Mouse (Mus musculus) lung, embryonic 15.5 days (tissue): ENCODE data around the gene Ankrd53. TPM values are rescaled to one million over a fixed set of nuclear protein-coding genes. Genes with fewer than 3 reads are reported as not detected.

Experiments
- ATAC-seq: fragments of 200-750 bp; cut with Nextera tagmentation; 2 replicates; pipeline ENCODE4 v1.8.0; 2017; ENCODE audit warnings: moderate number of reproducible peaks, borderline replicate concordance; ENCODE audit not compliant: low FRiP score, low TSS enrichment; ENCODE audit errors: extremely low read depth
- H3K27ac ChIP-seq: fragments of 300-500 bp; sonication (generic); 2 replicates; pipeline ENCODE4 v1.5.1; 2015; ENCODE audit warnings: moderate library complexity, mild to moderate bottlenecking, inconsistent platforms
- H3K27me3 ChIP-seq: fragments of 300-500 bp; sonication (generic); 2 replicates; pipeline ENCODE4 v1.6.1; 2015; ENCODE audit warnings: inconsistent platforms
- H3K36me3 ChIP-seq: fragments of 300-500 bp; sonication (generic); 2 replicates; pipeline ENCODE4 v1.6.1; 2015; ENCODE audit warnings: inconsistent platforms
- H3K4me1 ChIP-seq: fragments of 300-500 bp; sonication (generic); 2 replicates; pipeline ENCODE4 v1.6.1; 2015; ENCODE audit warnings: inconsistent platforms
- H3K4me2 ChIP-seq: fragments of 300-500 bp; sonication (generic); 2 replicates; pipeline ENCODE4 v1.6.1; 2015; ENCODE audit warnings: inconsistent platforms, mild to moderate bottlenecking, moderate library complexity
- H3K4me3 ChIP-seq: fragments of 300-500 bp; sonication (generic); 2 replicates; pipeline ENCODE4 v1.5.1; 2015; ENCODE audit warnings: mild to moderate bottlenecking, inconsistent platforms
- H3K9ac ChIP-seq: fragments of 300-500 bp; sonication (generic); 2 replicates; pipeline ENCODE4 v1.6.1; 2015; ENCODE audit warnings: inconsistent platforms
- H3K9me3 ChIP-seq: fragments of 300-500 bp; sonication (generic); 2 replicates; pipeline ENCODE4 v1.6.1; 2016; ENCODE audit warnings: inconsistent platforms
- WGBS: fragments of 180-500 bp; shearing (Covaris S2); methylation state at CpG from one replicate; pipeline ENCODE4 v1.1.7; 2015; 5-methylcytosine and 5-hydroxymethylcytosine counted together
- polyA plus RNA-seq: library from polyadenylated mRNA; unstranded; fragments of >200 nt; fragmentation: Nextera tagmentation; extraction: Ambion mirVana; gene quantifications from 2 replicates; pipeline ENCODE4 v1.2.1, GENCODE M21; 2015

Gene Ankrd53
- polyA plus RNA-seq, 1 experiment from 2014 or later: not detected

DNA sequence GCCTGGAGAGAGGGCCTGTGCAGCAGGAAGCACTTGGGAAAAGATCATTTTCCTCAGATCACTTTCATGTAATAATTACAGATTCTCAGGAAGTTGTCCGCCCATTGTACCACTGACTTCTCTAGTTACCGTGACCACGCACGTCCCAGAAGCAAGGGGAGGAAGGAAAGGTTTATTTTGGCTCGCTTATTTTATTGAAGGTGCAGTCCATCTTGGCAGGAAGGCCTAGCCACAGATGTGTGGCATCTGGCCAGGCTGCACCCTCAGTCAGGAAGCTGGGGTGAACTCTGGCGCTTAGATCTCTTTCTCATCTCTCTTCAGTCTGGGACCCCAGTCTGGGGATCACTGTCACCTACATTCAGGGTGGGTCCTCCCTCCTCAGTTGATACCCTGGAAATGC, 23.8 kb upstream of the Ankrd53 start:
- Histone ChIP-seq H3K9ac (no peak overlapping the region), H3K36me3 (no peaks in the 10 kb centered on the region), H3K9me3 (no peaks in the 10 kb centered on the region), H3K4me1 (no peaks in the 10 kb centered on the region), H3K4me3 (no peak overlapping the region), H3K27me3 (peaks cover 9% of the 10 kb centered on the region), H3K27ac (no peak overlapping the region), H3K4me2 (no peak overlapping the region)
- no peak for ATAC-seq
- WGBS: 52% methylated on average over 6 of the region's 6 CpGs

- Histone ChIP-seq H3K4me1 (0 out of 2 replicates have a peak, but pooled peaks cover 3% of the 10 kb centered on the region), H3K4me2 (no peak within 1 kb of the TSS), H3K9ac (no peak within 1 kb of the TSS), H3K9me3 (no peaks in the 10 kb centered on the region), H3K27ac (no peak within 1 kb of the TSS), H3K36me3 (no peaks in the 10 kb centered on the region), H3K4me3 (no peak within 1 kb of the TSS), H3K27me3 (no peaks in the 10 kb centered on the region)
- no peak for ATAC-seq
- WGBS: 64% methylated on average over 5 of the region's 5 CpGs
These were observed 19.7 kb upstream of the Ankrd53 start, which contains the start of gene Atp6v1b1 for GRCm38 (mm10) chr6:83742761-83743160. Atp6v1b1 (plus strand) TSS chr6:83742990.

DNA sequence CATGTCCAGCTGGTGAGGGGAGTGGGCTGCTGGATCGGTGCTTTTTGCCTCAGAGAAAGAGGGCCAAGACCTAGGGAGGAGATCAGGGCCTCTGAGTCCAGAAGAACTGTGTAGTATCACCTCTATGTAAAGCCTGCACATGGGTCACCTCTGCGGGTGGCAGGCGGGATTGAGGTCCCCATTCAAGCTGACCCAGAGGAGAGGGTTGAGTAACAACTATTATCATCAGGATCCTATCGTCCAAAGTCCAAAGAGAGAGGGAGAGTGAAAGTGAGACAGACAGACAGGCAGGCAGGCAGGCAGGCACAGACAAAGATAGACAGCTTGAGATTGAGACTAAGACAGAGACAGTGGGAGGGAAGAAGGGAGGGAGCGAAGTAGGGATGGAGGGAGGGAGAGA, 19.2 kb upstream of the Ankrd53 start:
- no peak overlapping the region for H3K27ac ChIP-seq
- no peaks in the 10 kb centered on the region for H3K27me3 ChIP-seq
- no peak overlapping the region for H3K4me3 ChIP-seq
- no peak for ATAC-seq
- 54% methylated on average over 5 of the region's 5 CpGs for WGBS
- H3K9me3 ChIP-seq: no peaks in the 10 kb centered on the region
- no peak overlapping the region for H3K4me2 ChIP-seq
- no peaks in the 10 kb centered on the region for H3K36me3 ChIP-seq
- 0 out of 2 replicates have a peak, but pooled peaks cover 3% of the 10 kb centered on the region for H3K4me1 ChIP-seq
- no peak overlapping the region for H3K9ac ChIP-seq

DNA sequence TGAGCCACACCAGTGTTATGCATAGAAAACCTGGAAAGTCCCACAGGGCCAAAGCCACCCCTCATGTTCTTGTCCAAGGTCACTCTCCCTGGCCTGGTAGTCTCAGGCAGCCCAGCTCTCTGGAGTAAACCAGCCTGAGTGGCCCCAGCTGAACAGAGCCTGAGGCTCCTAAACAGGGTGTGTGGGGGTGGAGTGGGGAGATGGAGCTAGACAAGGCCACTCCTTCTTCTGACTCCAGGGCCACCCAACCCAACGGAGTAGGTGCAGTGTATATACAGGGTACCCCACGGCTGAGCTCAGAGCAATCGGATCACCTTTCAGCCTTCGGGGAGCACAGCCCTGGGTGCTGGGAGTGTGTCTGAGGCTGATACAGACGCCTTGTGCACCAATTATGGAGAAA, 18.3 kb upstream of the Ankrd53 start:
- Histone ChIP-seq H3K9me3 (no peaks in the 10 kb centered on the region), H3K36me3 (no peaks in the 10 kb centered on the region), H3K4me2 (no peak overlapping the region), H3K4me1 (0 out of 2 replicates have a peak, but pooled peaks cover 3% of the 10 kb centered on the region), H3K9ac (no peak overlapping the region), H3K27me3 (no peaks in the 10 kb centered on the region), H3K4me3 (no peak overlapping the region), H3K27ac (peak overlapping the region; percentile 32; the same call in 1 of the 2 replicates)
- 55% methylated on average over 5 of the region's 5 CpGs for WGBS
- ATAC-seq: 0 out of 2 replicates have a peak, but pooled peaks have one; percentile 10

GRCm38 (mm10) chr6:83744557-83744956, 17.9 kb upstream of the Ankrd53 start:
- Histone ChIP-seq H3K36me3 (no peaks in the 10 kb centered on the region), H3K27ac (peak overlapping the region; percentile 32; the same call in 1 of the 2 replicates), H3K9me3 (no peaks in the 10 kb centered on the region), H3K4me3 (no peak overlapping the region), H3K4me2 (no peak overlapping the region), H3K27me3 (no peaks in the 10 kb centered on the region), H3K9ac (no peak overlapping the region), H3K4me1 (0 out of 2 replicates have a peak, but pooled peaks cover 3% of the 10 kb centered on the region)
- WGBS: 34% methylated on average over 5 of the region's 5 CpGs
- no peak; the same call in 1 of the 2 replicates for ATAC-seq

DNA sequence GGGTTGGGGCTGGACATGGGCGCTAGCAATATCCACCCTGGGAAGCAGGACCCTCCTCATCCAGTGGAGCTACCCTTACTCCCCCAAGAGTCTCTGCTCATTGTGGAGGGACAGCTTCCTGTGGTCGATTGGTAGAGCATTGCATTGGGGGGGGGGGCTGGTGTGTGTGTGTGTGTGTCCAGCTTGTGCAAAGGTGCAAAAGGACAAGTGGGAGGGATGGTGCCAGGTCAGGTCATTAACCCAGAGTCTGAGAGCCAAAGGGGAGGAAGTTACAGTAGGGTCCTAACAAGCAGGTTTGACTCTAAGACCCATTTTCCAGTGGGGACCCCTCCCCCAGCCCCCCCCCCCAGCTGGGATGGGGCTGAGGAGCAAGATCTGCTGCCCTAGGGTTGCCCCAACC, 17.0 kb upstream of the Ankrd53 start:
- H3K4me3 ChIP-seq: no peak overlapping the region
- 70% methylated on average over 2 of the region's 2 CpGs for WGBS
- H3K4me1 ChIP-seq: 0 out of 2 replicates have a peak, but pooled peaks cover 3% of the 10 kb centered on the region
- no peak overlapping the region for H3K27ac ChIP-seq
- H3K36me3 ChIP-seq: no peaks in the 10 kb centered on the region
- ATAC-seq: no peak
- no peaks in the 10 kb centered on the region for H3K9me3 ChIP-seq
- 0 out of 2 replicates have a peak, but pooled peaks cover 1% of the 10 kb centered on the region for H3K27me3 ChIP-seq
- no peak overlapping the region for H3K4me2 ChIP-seq
- no peak overlapping the region for H3K9ac ChIP-seq

GRCm38 (mm10) chr6:83749286-83749685, 13.2 kb upstream of the Ankrd53 start:
- H3K4me2 ChIP-seq: no peak overlapping the region
- H3K9me3 ChIP-seq: no peaks in the 10 kb centered on the region
- H3K4me3 ChIP-seq: no peak overlapping the region
- H3K9ac ChIP-seq: no peak overlapping the region
- no peak for ATAC-seq
- H3K4me1 ChIP-seq: 0 out of 2 replicates have a peak, but pooled peaks cover 3% of the 10 kb centered on the region
- H3K36me3 ChIP-seq: no peaks in the 10 kb centered on the region
- peaks cover 16% of the 10 kb centered on the region; the same call in 1 of the 2 replicates for H3K27me3 ChIP-seq
- H3K27ac ChIP-seq: no peak overlapping the region
- WGBS: 53% methylated on average over 3 of the region's 3 CpGs

- ATAC-seq: peak; percentile 45; the same call in 1 of the 2 replicates
- no peak overlapping the region for H3K4me2 ChIP-seq
- peaks cover 16% of the 10 kb centered on the region; the same call in 1 of the 2 replicates for H3K27me3 ChIP-seq
- H3K27ac ChIP-seq: no peak overlapping the region
- H3K4me1 ChIP-seq: no peaks in the 10 kb centered on the region
- no peak overlapping the region for H3K4me3 ChIP-seq
- 9% methylated on average over 11 of the region's 11 CpGs for WGBS
- no peak overlapping the region for H3K9ac ChIP-seq
- H3K9me3 ChIP-seq: no peaks in the 10 kb centered on the region
- H3K36me3 ChIP-seq: no peaks in the 10 kb centered on the region
These were observed 12.2 kb upstream of the Ankrd53 start for GRCm38 (mm10) chr6:83750171-83750684.

GRCm38 (mm10) chr6:83756051-83756450, 6.4 kb upstream of the Ankrd53 start:
- Histone ChIP-seq H3K9ac (no peak overlapping the region), H3K27ac (no peak overlapping the region), H3K36me3 (no peaks in the 10 kb centered on the region), H3K9me3 (no peaks in the 10 kb centered on the region), H3K4me2 (no peak overlapping the region), H3K27me3 (peaks cover 49% of the 10 kb centered on the region), H3K4me3 (no peak overlapping the region), H3K4me1 (0 out of 2 replicates have a peak, but pooled peaks cover 3% of the 10 kb centered on the region)
- WGBS: 62% methylated on average over 9 of the region's 9 CpGs
- no peak for ATAC-seq

DNA sequence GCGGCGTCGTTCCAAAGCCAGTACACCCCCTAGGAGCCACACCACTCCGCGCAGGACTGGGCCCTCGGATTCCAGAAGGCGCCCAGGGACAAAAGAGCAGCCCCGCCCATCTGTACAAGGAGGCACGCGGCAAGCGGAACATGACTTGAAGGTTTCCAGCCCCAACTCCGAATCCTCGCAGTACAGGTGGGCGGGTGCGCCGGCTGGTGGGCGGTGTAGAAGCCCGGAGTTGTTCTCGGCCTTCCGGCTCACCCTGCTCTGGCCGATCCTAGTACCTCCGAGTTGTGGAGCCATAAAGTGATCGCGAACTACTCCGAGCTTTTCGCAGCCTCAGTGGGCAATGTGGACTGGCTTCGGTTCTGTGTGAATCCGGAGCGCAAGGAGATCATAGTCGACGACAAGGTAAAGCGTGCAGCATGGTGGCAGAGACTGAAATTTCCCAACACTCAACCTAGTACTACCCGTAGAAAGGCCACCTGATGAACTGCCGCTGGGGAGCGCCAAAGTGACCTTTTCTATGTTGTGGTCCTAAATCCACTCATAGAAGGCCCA, 512 bp downstream of the Ankrd53 start:
- Histone ChIP-seq H3K9me3 (no peaks in the 10 kb centered on the region), H3K27ac (no peak overlapping the region), H3K4me2 (peak overlapping the region; percentile 81), H3K27me3 (peaks cover 53% of the 10 kb centered on the region), H3K36me3 (no peaks in the 10 kb centered on the region), H3K4me3 (peak overlapping the region; percentile 34), H3K9ac (peak overlapping the region; percentile 20; the same call in 1 of the 2 replicates), H3K4me1 (peaks cover 8% of the 10 kb centered on the region)
- peak; percentile 56; the same call in 1 of the 2 replicates for ATAC-seq
- WGBS: 1% methylated on average over 35 of the region's 35 CpGs

- no peak overlapping the region for H3K27ac ChIP-seq
- H3K4me2 ChIP-seq: no peak overlapping the region
These were observed 4.5 kb downstream of the Ankrd53 start for GRCm38 (mm10) chr6:83766982-83767381.

DNA sequence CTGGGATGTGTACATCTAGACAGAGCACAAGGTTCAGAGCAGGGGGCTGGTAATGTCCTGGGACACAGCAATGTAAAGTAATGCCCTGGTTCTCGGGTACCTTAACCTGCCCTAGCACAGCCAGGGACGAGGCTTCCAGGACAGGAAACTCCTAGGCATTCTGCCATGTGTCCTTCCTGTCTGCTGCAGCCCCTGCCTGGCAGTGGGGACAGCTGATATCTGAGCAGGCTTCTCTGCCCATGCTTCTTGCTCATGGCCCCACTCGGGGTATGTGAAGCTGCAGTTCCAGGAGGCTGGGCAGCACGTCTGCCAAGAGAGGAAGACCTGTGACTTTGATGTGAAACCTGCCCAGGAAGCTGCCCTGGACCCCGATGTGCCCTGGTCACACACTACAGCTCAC, 6.0 kb downstream of the Ankrd53 start:
- Histone ChIP-seq H3K27ac (no peak overlapping the region), H3K4me1 (0 out of 2 replicates have a peak, but pooled peaks cover 5% of the 10 kb centered on the region), H3K27me3 (peaks cover 5% of the 10 kb centered on the region; the same call in 1 of the 2 replicates), H3K4me3 (no peak overlapping the region), H3K9me3 (no peaks in the 10 kb centered on the region), H3K9ac (no peak overlapping the region), H3K36me3 (peaks cover 26% of the 10 kb centered on the region), H3K4me2 (no peak overlapping the region)
- ATAC-seq: no peak
- WGBS: 59% methylated on average over 5 of the region's 5 CpGs

More at GRCm38 (mm10) chr6:83766982-83767381, 4.5 kb downstream of the Ankrd53 start:
- Histone ChIP-seq H3K9ac (no peak overlapping the region), H3K4me3 (no peak overlapping the region), H3K27me3 (peaks cover 19% of the 10 kb centered on the region), H3K4me1 (peaks cover 9% of the 10 kb centered on the region), H3K9me3 (no peaks in the 10 kb centered on the region), H3K36me3 (peaks cover 17% of the 10 kb centered on the region)
- ATAC-seq: no peak
- 70% methylated on average over 3 of the region's 3 CpGs for WGBS
